Mouse (Mus musculus): ENCODE data around the gene Ttc34. TPM values are rescaled to one million over a fixed set of nuclear protein-coding genes. Genes with fewer than 3 reads are reported as not detected.

Gene Ttc34
- polyA plus RNA-seq, 1 experiment from 2014 or later = 1.6 TPM

GRCm38 (mm10) chr4:154873186-154873585 is 35.9 kb downstream of the Ttc34 start:
- H3K27ac ChIP-seq (replicated peaks) = no peak overlapping the region
- no peak overlapping the region for H3K4me2 ChIP-seq
- H3K36me3 ChIP-seq = no peaks in the 10 kb centered on the region
- H3K4me3 ChIP-seq (replicated peaks) = no peak overlapping the region
- ATAC-seq (ENCODE audit: low FRiP score) = no peak
- peaks cover 8% of the 10 kb centered on the region for H3K27me3 ChIP-seq (replicated peaks)
- peaks cover 6% of the 10 kb centered on the region for H3K4me1 ChIP-seq
- H3K9ac ChIP-seq (replicated peaks) = no peak overlapping the region
- no peaks in the 10 kb centered on the region for H3K9me3 ChIP-seq (replicated peaks)
- WGBS = 79% methylated on average over 6 of the region's 6 CpGs

- peak; percentile 97 for ATAC-seq (ENCODE audit: low FRiP score)
- H3K4me3 ChIP-seq (replicated peaks) = peak overlapping the region; percentile 36
- H3K4me1 ChIP-seq = peaks cover 7% of the 10 kb centered on the region
- peaks cover 3% of the 10 kb centered on the region for H3K27me3 ChIP-seq (replicated peaks)
- H3K36me3 ChIP-seq = no peaks in the 10 kb centered on the region
- H3K4me2 ChIP-seq = peak overlapping the region; percentile 64
- 11% methylated on average over 18 of the region's 18 CpGs for WGBS
- peak overlapping the region; percentile 51 for H3K9ac ChIP-seq (replicated peaks)
- no peaks in the 10 kb centered on the region for H3K9me3 ChIP-seq (replicated peaks)
- peak overlapping the region; percentile 82 for H3K27ac ChIP-seq (replicated peaks)
Observed at GRCm38 (mm10) chr4:154877864-154878548, 40.7 kb downstream of the Ttc34 start.

- no peak overlapping the region for H3K4me2 ChIP-seq
- no peak overlapping the region for H3K4me3 ChIP-seq (replicated peaks)
- WGBS = 85% methylated on average over 6 of the region's 6 CpGs
- no peaks in the 10 kb centered on the region for H3K36me3 ChIP-seq
- H3K9ac ChIP-seq (replicated peaks) = no peak overlapping the region
- 0 out of 2 replicates have a peak, but pooled peaks cover 2% of the 10 kb centered on the region for H3K27me3 ChIP-seq (replicated peaks)
- H3K9me3 ChIP-seq (replicated peaks) = no peaks in the 10 kb centered on the region
- no peak for ATAC-seq (ENCODE audit: low FRiP score)
- H3K27ac ChIP-seq (replicated peaks) = no peak overlapping the region
- peaks cover 7% of the 10 kb centered on the region for H3K4me1 ChIP-seq
Observed at GRCm38 (mm10) chr4:154880730-154881129, 43.5 kb downstream of the Ttc34 start.

GRCm38 (mm10) chr4:154882014-154882659 is 44.9 kb downstream of the Ttc34 start:
- Histone ChIP-seq H3K9ac (replicated peaks) (no peak overlapping the region), H3K36me3 (no peaks in the 10 kb centered on the region), H3K4me2 (no peak overlapping the region), H3K9me3 (replicated peaks) (no peaks in the 10 kb centered on the region), H3K4me3 (replicated peaks) (no peak overlapping the region), H3K4me1 (peaks cover 7% of the 10 kb centered on the region), H3K27me3 (replicated peaks) (no peaks in the 10 kb centered on the region), H3K27ac (replicated peaks) (no peak overlapping the region)
- 25% methylated on average over 14 of the region's 14 CpGs for WGBS
- no peak for ATAC-seq (ENCODE audit: low FRiP score)

- H3K4me2 ChIP-seq = no peak overlapping the region
- H3K9ac ChIP-seq (replicated peaks) = no peak overlapping the region
- H3K4me1 ChIP-seq = no peaks in the 10 kb centered on the region
- WGBS = 84% methylated on average over 11 of the region's 11 CpGs
- H3K27me3 ChIP-seq (replicated peaks) = no peaks in the 10 kb centered on the region
- ATAC-seq (ENCODE audit: low FRiP score) = no peak
- no peaks in the 10 kb centered on the region for H3K9me3 ChIP-seq (replicated peaks)
- no peak overlapping the region for H3K4me3 ChIP-seq (replicated peaks)
- no peaks in the 10 kb centered on the region for H3K36me3 ChIP-seq
- H3K27ac ChIP-seq (replicated peaks) = no peak overlapping the region
Observed at GRCm38 (mm10) chr4:154885416-154885815, 48.2 kb downstream of the Ttc34 start.

GRCm38 (mm10) chr4:154886876-154887592 is 49.8 kb downstream of the Ttc34 start:
- WGBS = 71% methylated on average over 13 of the region's 13 CpGs
- H3K27ac ChIP-seq (replicated peaks) = no peak overlapping the region
- H3K36me3 ChIP-seq = no peaks in the 10 kb centered on the region
- no peaks in the 10 kb centered on the region for H3K9me3 ChIP-seq (replicated peaks)
- no peak overlapping the region for H3K4me3 ChIP-seq (replicated peaks)
- no peak overlapping the region for H3K9ac ChIP-seq (replicated peaks)
- H3K4me1 ChIP-seq = no peaks in the 10 kb centered on the region
- H3K4me2 ChIP-seq = no peak overlapping the region
- H3K27me3 ChIP-seq (replicated peaks) = no peaks in the 10 kb centered on the region
- no peak for ATAC-seq (ENCODE audit: low FRiP score)

GRCm38 (mm10) chr4:154887593-154888250 is 50.5 kb downstream of the Ttc34 start:
- Histone ChIP-seq H3K36me3 (no peaks in the 10 kb centered on the region), H3K9me3 (replicated peaks) (no peaks in the 10 kb centered on the region), H3K9ac (replicated peaks) (no peak overlapping the region), H3K4me2 (no peak overlapping the region), H3K27ac (replicated peaks) (no peak overlapping the region), H3K27me3 (replicated peaks) (no peaks in the 10 kb centered on the region), H3K4me1 (no peaks in the 10 kb centered on the region), H3K4me3 (replicated peaks) (no peak overlapping the region)
- ATAC-seq (ENCODE audit: low FRiP score) = no peak
- 87% methylated on average over 15 of the region's 15 CpGs for WGBS

GRCm38 (mm10) chr4:154890887-154891286 is 53.6 kb downstream of the Ttc34 start:
- Histone ChIP-seq H3K27ac (replicated peaks) (no peak overlapping the region), H3K9me3 (replicated peaks) (no peaks in the 10 kb centered on the region), H3K4me1 (no peaks in the 10 kb centered on the region), H3K27me3 (replicated peaks) (no peaks in the 10 kb centered on the region), H3K4me2 (no peak overlapping the region), H3K36me3 (no peaks in the 10 kb centered on the region), H3K4me3 (replicated peaks) (no peak overlapping the region), H3K9ac (replicated peaks) (no peak overlapping the region)
- ATAC-seq (ENCODE audit: low FRiP score) = no peak
- 91% methylated on average over 14 of the region's 14 CpGs for WGBS

GRCm38 (mm10) chr4:154895549-154895948 is 58.3 kb downstream of the Ttc34 start:
- no peak for ATAC-seq (ENCODE audit: low FRiP score)
- no peaks in the 10 kb centered on the region for H3K9me3 ChIP-seq (replicated peaks)
- whole genome bisulfite sequencing = 79% methylated on average over 5 of the region's 5 CpGs
- H3K27me3 ChIP-seq (replicated peaks) = no peaks in the 10 kb centered on the region
- H3K27ac ChIP-seq (replicated peaks) = no peak overlapping the region
- H3K4me3 ChIP-seq (replicated peaks) = no peak overlapping the region
- H3K4me2 ChIP-seq = no peak overlapping the region
- H3K4me1 ChIP-seq = peaks cover 32% of the 10 kb centered on the region
- H3K9ac ChIP-seq (replicated peaks) = no peak overlapping the region
- H3K36me3 ChIP-seq = no peaks in the 10 kb centered on the region

GRCm38 (mm10) chr4:154897676-154898465 is 60.6 kb downstream of the Ttc34 start:
- peak overlapping the region; percentile 68 for H3K9ac ChIP-seq (replicated peaks)
- ATAC-seq (ENCODE audit: low FRiP score) = no peak
- no peaks in the 10 kb centered on the region for H3K9me3 ChIP-seq (replicated peaks)
- peaks cover 32% of the 10 kb centered on the region for H3K4me1 ChIP-seq
- WGBS = 66% methylated on average over 6 of the region's 6 CpGs
- H3K27me3 ChIP-seq (replicated peaks) = 0 out of 2 replicates have a peak, but pooled peaks cover 5% of the 10 kb centered on the region
- no peaks in the 10 kb centered on the region for H3K36me3 ChIP-seq
- peak overlapping the region; percentile 69 for H3K27ac ChIP-seq (replicated peaks)
- H3K4me2 ChIP-seq = peak overlapping the region; percentile 88
- peak overlapping the region; percentile 61 for H3K4me3 ChIP-seq (replicated peaks)
